Mouse (Mus musculus) CD4-positive, CD25-positive, alpha-beta regulatory T cell, adult 9 weeks (primary cell): ENCODE results near the gene Utp6. TPM values are rescaled to one million over a fixed set of nuclear protein-coding genes. Genes with fewer than 3 reads are reported as not detected.

Experiments
- polyA plus RNA-seq: library from polyadenylated mRNA; unstranded; fragments of 100-300 nt; shearing (Covaris generic); gene quantifications from one replicate; pipeline ENCODE4 v1.2.1, GENCODE M21; 2017

Gene Utp6
- 62.4 TPM for polyA plus RNA-seq

GRCm38 (mm10) chr11:79962125-79962876, at the start of gene Utp6:
Gene Utp6 (minus strand): TSS chr11:79962390.

GRCm38 (mm10) chr11:79992592-79993355, 30.6 kb upstream of the Utp6 start, which contains the start of gene Suz12:
Gene Suz12 (plus strand): TSS chr11:79993106.

Other genes starting within 250 kb of the Utp6 start
- gene Suz12, start 30.7 kb upstream of the Utp6 start, polyA plus RNA-seq = 9.2 TPM
- gene Crlf3, start 118.6 kb upstream of the Utp6 start, polyA plus RNA-seq = 281 TPM
- gene Atad5, start 127.0 kb upstream of the Utp6 start, polyA plus RNA-seq = 5.2 TPM
- 22.4 TPM for gene Tefm, start 179.8 kb upstream of the Utp6 start, polyA plus RNA-seq
- gene Adap2, start 191.7 kb upstream of the Utp6 start, polyA plus RNA-seq = not detected
- gene Rnf135, start 221.5 kb upstream of the Utp6 start, polyA plus RNA-seq = 14.8 TPM
- gene Rhot1, start 246.6 kb upstream of the Utp6 start, polyA plus RNA-seq = 17.8 TPM